ENCODE assay signal across 10 mouse cellular contexts in genomic region chr5:123436780-123437175, GRCm38 (mm10). TPM values are rescaled to one million over a fixed set of nuclear protein-coding genes. Genes with fewer than 3 reads are reported as not detected.
DNase-seq lines count a peak whose midpoint lies in the region; ATAC-seq and TF ChIP-seq lines count a peak whose summit lies in the region.
"Had no signal": no experiment of that assay in that cellular context is flagged by ENCODE, and none has a peak within 500 bp of the region (broad histone marks: within the 10 kb centered on the region; RNA-seq: fewer than 3 reads in every experiment).

No protein-coding gene starts in this region.

- DNase-seq in forebrain, embryonic 11.5 days (ENCODE audit: low spot score): peak; percentile 50
- peak; percentile 77 for DNase-seq in 3T3-L1 (ENCODE audit: low read depth, low spot score)
- DNase-seq in adrenal gland, postnatal 14 days: peak; percentile 59
- peak; percentile 82 for DNase-seq in lung, postnatal 0 days (ENCODE audit: low spot score)
- peak; percentile 57 to 59 for DNase-seq in spleen, postnatal 36 days (ENCODE audit: low spot score in 2 of 2)

- TF ChIP-seq CTCF in lung, postnatal 0 days (IDR thresholded peaks at IDR 0.05): peak; percentile 83

- no peaks in the 10 kb centered on the region for H3K4me1 ChIP-seq in forebrain, embryonic 11.5 days (replicated peaks; ENCODE audit: control insufficient read depth, insufficient read depth, low read length)
- H3K4me1 ChIP-seq in forebrain, embryonic 15.5 days: peaks cover 21% of the 10 kb centered on the region
- H3K4me1 ChIP-seq in embryonic facial prominence, embryonic 13.5 days: peaks cover 22% of the 10 kb centered on the region
- H3K4me1 ChIP-seq in kidney, embryonic 16.5 days (ENCODE audit: insufficient read depth, low read length): peaks cover 17% of the 10 kb centered on the region
- H3K4me1 ChIP-seq in lung, postnatal 0 days (ENCODE audit: insufficient read depth, low read depth, low read length): peaks cover 14% of the 10 kb centered on the region; the same call in 1 of the 2 replicates

- H3K9ac ChIP-seq in forebrain, embryonic 11.5 days (ENCODE audit: low read length): no peak overlapping the region
- H3K9ac ChIP-seq in forebrain, embryonic 15.5 days (replicated peaks): no peak overlapping the region
- H3K9ac ChIP-seq in embryonic facial prominence, embryonic 13.5 days: no peak overlapping the region
- H3K9ac ChIP-seq in kidney, embryonic 16.5 days (replicated peaks; ENCODE audit: low read length): no peak overlapping the region
- H3K9ac ChIP-seq in lung, postnatal 0 days (replicated peaks; ENCODE audit: low read depth): no peak overlapping the region

- no peaks in the 10 kb centered on the region for H3K27me3 ChIP-seq in forebrain, embryonic 11.5 days (ENCODE audit: control insufficient read depth, insufficient read depth, low read length)
- no peaks in the 10 kb centered on the region for H3K27me3 ChIP-seq in forebrain, embryonic 15.5 days
- H3K27me3 ChIP-seq in embryonic facial prominence, embryonic 13.5 days: no peaks in the 10 kb centered on the region
- no peaks in the 10 kb centered on the region for H3K27me3 ChIP-seq in kidney, embryonic 16.5 days (ENCODE audit: insufficient read depth, low read length)
- H3K27me3 ChIP-seq in lung, postnatal 0 days (replicated peaks; ENCODE audit: insufficient read depth, low read length): no peaks in the 10 kb centered on the region
- H3K27me3 ChIP-seq: neural tube, embryonic 12.5 days had no signal

- 41% methylated on average over 4 of the region's 4 CpGs for WGBS in forebrain, embryonic 11.5 days
- WGBS in forebrain, embryonic 15.5 days: 25% methylated on average over 4 of the region's 4 CpGs
- WGBS in embryonic facial prominence, embryonic 13.5 days: 29% methylated on average over 4 of the region's 4 CpGs
- 47% methylated on average over 4 of the region's 4 CpGs for WGBS in kidney, embryonic 16.5 days
- 22% methylated on average over 4 of the region's 4 CpGs for WGBS in lung, postnatal 0 days

- H3K27ac ChIP-seq in forebrain, embryonic 11.5 days (ENCODE audit: low read depth, low read length): no peak overlapping the region
- H3K27ac ChIP-seq in forebrain, embryonic 15.5 days (replicated peaks): no peak overlapping the region
- H3K27ac ChIP-seq in embryonic facial prominence, embryonic 13.5 days: peak overlapping the region; percentile 60; the same call in 1 of the 2 replicates
- H3K27ac ChIP-seq in kidney, embryonic 16.5 days (ENCODE audit: low read length): no peak overlapping the region
- H3K27ac ChIP-seq in lung, postnatal 0 days (ENCODE audit: low read length): peak overlapping the region; percentile 26; the same call in 1 of the 2 replicates
- H3K27ac ChIP-seq: neural tube, embryonic 12.5 days had no signal

- H3K36me3 ChIP-seq in forebrain, embryonic 11.5 days (ENCODE audit: control insufficient read depth, insufficient read depth, low read length): no peaks in the 10 kb centered on the region
- 0 out of 2 replicates have a peak, but pooled peaks cover 3% of the 10 kb centered on the region for H3K36me3 ChIP-seq in forebrain, embryonic 15.5 days
- H3K36me3 ChIP-seq in embryonic facial prominence, embryonic 13.5 days: peaks cover 12% of the 10 kb centered on the region
- no peaks in the 10 kb centered on the region; the same call in 1 of the 2 replicates for H3K36me3 ChIP-seq in kidney, embryonic 16.5 days (ENCODE audit: insufficient read depth, low read length)
- peaks cover 7% of the 10 kb centered on the region; the same call in 1 of the 2 replicates for H3K36me3 ChIP-seq in lung, postnatal 0 days (ENCODE audit: insufficient read depth, low read length)

- TF ChIP-seq EP300 in lung, postnatal 0 days (IDR thresholded peaks at IDR 0.05): no peak

- H3K4me2 ChIP-seq in forebrain, embryonic 11.5 days (ENCODE audit: low read depth, low read length, severe bottlenecking): no peak overlapping the region
- no peak overlapping the region for H3K4me2 ChIP-seq in forebrain, embryonic 15.5 days (replicated peaks)
- no peak overlapping the region for H3K4me2 ChIP-seq in embryonic facial prominence, embryonic 13.5 days
- no peak overlapping the region for H3K4me2 ChIP-seq in kidney, embryonic 16.5 days (replicated peaks; ENCODE audit: low read depth, low read length)
- no peak overlapping the region for H3K4me2 ChIP-seq in lung, postnatal 0 days (replicated peaks; ENCODE audit: low read depth, low read length)
- H3K4me2 ChIP-seq: neural tube, embryonic 12.5 days had no signal

- no peak overlapping the region for H3K4me3 ChIP-seq in forebrain, embryonic 11.5 days (ENCODE audit: low read depth, low read length)
- H3K4me3 ChIP-seq in forebrain, embryonic 15.5 days: no peak overlapping the region
- no peak overlapping the region for H3K4me3 ChIP-seq in embryonic facial prominence, embryonic 13.5 days
- H3K4me3 ChIP-seq in kidney, embryonic 16.5 days (ENCODE audit: low read length): no peak overlapping the region
- no peak overlapping the region for H3K4me3 ChIP-seq in lung, postnatal 0 days (ENCODE audit: low read depth, low read length)
- H3K4me3 ChIP-seq: neural tube, embryonic 12.5 days had no signal

- H3K9me3 ChIP-seq in forebrain, embryonic 11.5 days (ENCODE audit: control insufficient read depth, low read length): no peaks in the 10 kb centered on the region
- H3K9me3 ChIP-seq in forebrain, embryonic 15.5 days: no peaks in the 10 kb centered on the region
- H3K9me3 ChIP-seq in embryonic facial prominence, embryonic 13.5 days: no peaks in the 10 kb centered on the region
- H3K9me3 ChIP-seq in kidney, embryonic 16.5 days (ENCODE audit: low read length): no peaks in the 10 kb centered on the region
- H3K9me3 ChIP-seq in lung, postnatal 0 days (ENCODE audit: low read length): no peaks in the 10 kb centered on the region
- H3K9me3 ChIP-seq: neural tube, embryonic 12.5 days had no signal

- no peak for ATAC-seq in forebrain, embryonic 11.5 days (replicated peaks; ENCODE audit: low FRiP score)
- ATAC-seq in forebrain, embryonic 15.5 days (replicated peaks): no peak
- 0 out of 2 replicates have a peak, but pooled peaks have one; percentile 59 for ATAC-seq in embryonic facial prominence, embryonic 13.5 days (ENCODE audit: insufficient number of reproducible peaks, insufficient read depth, low FRiP score, low TSS enrichment, low read depth)
- ATAC-seq in kidney, embryonic 16.5 days (ENCODE audit: low FRiP score, low TSS enrichment): peak; percentile 69; the same call in 1 of the 2 replicates
- 0 out of 2 replicates have a peak, but pooled peaks have one; percentile 34 for ATAC-seq in lung, postnatal 0 days

RNA-seq across cellular contexts. Expression of gene Mlxip, which starts 42.2 kb away (rescaled TPM):
- polyA plus RNA-seq in forebrain, embryonic 11.5 days (2014; fragmentation: Nextera tagmentation; extraction: Ambion mirVana): 22.3 and 22.7 TPM in 2 replicates
- 16.9 and 17.0 TPM in 2 replicates for polyA plus RNA-seq in forebrain, embryonic 15.5 days (2015; fragmentation: Nextera tagmentation; extraction: Ambion mirVana)
- 24.8 and 31.8 TPM in 2 replicates for total RNA-seq in adrenal gland, postnatal 14 days (2021)
- polyA plus RNA-seq in embryonic facial prominence, embryonic 13.5 days (2015; fragmentation: Nextera tagmentation; extraction: Ambion mirVana): 14.0 and 16.4 TPM in 2 replicates
- 17.4 and 21.1 TPM in 2 replicates for polyA plus RNA-seq in kidney, embryonic 16.5 days (2015; fragmentation: Nextera tagmentation; extraction: Ambion mirVana)
- polyA plus RNA-seq in lung, postnatal 0 days (2015; fragmentation: Nextera tagmentation; extraction: Ambion mirVana): 11.2 and 11.5 TPM in 2 replicates

RNA-seq across cellular contexts. Expression of gene Lrrc43, which starts 52.3 kb away (rescaled TPM):
- not detected in 2 replicates for polyA plus RNA-seq in forebrain, embryonic 11.5 days (2014; fragmentation: Nextera tagmentation; extraction: Ambion mirVana)
- 0.36 and 0.83 TPM in 2 replicates for polyA plus RNA-seq in forebrain, embryonic 15.5 days (2015; fragmentation: Nextera tagmentation; extraction: Ambion mirVana)
- total RNA-seq in adrenal gland, postnatal 14 days (2021): not detected in 2 replicates
- polyA plus RNA-seq in embryonic facial prominence, embryonic 13.5 days (2015; fragmentation: Nextera tagmentation; extraction: Ambion mirVana): 0.12 TPM in 1 of 2 replicates, not detected in the other
- not detected in 2 replicates for polyA plus RNA-seq in kidney, embryonic 16.5 days (2015; fragmentation: Nextera tagmentation; extraction: Ambion mirVana)
- polyA plus RNA-seq in lung, postnatal 0 days (2015; fragmentation: Nextera tagmentation; extraction: Ambion mirVana): 2.5 and 3.4 TPM in 2 replicates
- polyA plus RNA-seq: heart, embryonic 14.5 days; neural tube, embryonic 12.5 days had no signal

RNA-seq across cellular contexts. Expression of gene Il31, which starts 52.5 kb away (rescaled TPM):
- not detected in 2 replicates for polyA plus RNA-seq in forebrain, embryonic 11.5 days (2014; fragmentation: Nextera tagmentation; extraction: Ambion mirVana)
- polyA plus RNA-seq in forebrain, embryonic 15.5 days (2015; fragmentation: Nextera tagmentation; extraction: Ambion mirVana): not detected in 2 replicates
- total RNA-seq in adrenal gland, postnatal 14 days (2021): not detected in 2 replicates
- polyA plus RNA-seq in embryonic facial prominence, embryonic 13.5 days (2015; fragmentation: Nextera tagmentation; extraction: Ambion mirVana): not detected in 2 replicates
- polyA plus RNA-seq in kidney, embryonic 16.5 days (2015; fragmentation: Nextera tagmentation; extraction: Ambion mirVana): not detected in 2 replicates
- polyA plus RNA-seq in lung, postnatal 0 days (2015; fragmentation: Nextera tagmentation; extraction: Ambion mirVana): not detected in 2 replicates
- polyA plus RNA-seq: heart, embryonic 14.5 days; neural tube, embryonic 12.5 days had no signal

Comparison
In these comparisons a context has a peak if more than half of its experiments do, and no peak if none do; other contexts are left out.
1. ATAC-seq: peak in embryonic facial prominence, embryonic 13.5 days (single experiment), kidney, embryonic 16.5 days (single experiment) and lung, postnatal 0 days (single experiment); none in forebrain, embryonic 11.5 days (single experiment) and forebrain, embryonic 15.5 days (single experiment).
2. H3K27ac ChIP-seq: peak in embryonic facial prominence, embryonic 13.5 days (single experiment) and lung, postnatal 0 days (single experiment); none in forebrain, embryonic 11.5 days (single experiment), forebrain, embryonic 15.5 days (single experiment) and kidney, embryonic 16.5 days (single experiment).
3. Peak in every context shown above with its lines, with median percentiles within 50 percentile points of each other: DNase-seq.